Mouse (Mus musculus) limb, embryonic 11.5 days (tissue): ENCODE results near the gene Map3k6. TPM values are rescaled to one million over a fixed set of nuclear protein-coding genes. Genes with fewer than 3 reads are reported as not detected.

Source experiments
- ATAC-seq: fragments of 200-750 bp; cut with Nextera tagmentation; 2 replicates; pipeline ENCODE4 v1.8.0; 2017; ENCODE audit warnings: low read depth; ENCODE audit not compliant: insufficient number of reproducible peaks, low FRiP score, low TSS enrichment
- DNase-seq: peaks from one replicate; pipeline ENCODE4 v3.0.0-alpha.2; 2015; ENCODE audit warnings: low spot score
- H3K27ac ChIP-seq: fragments of 300-500 bp; sonication (generic); replicated peaks from 2 replicates; pipeline ENCODE4 v1.5.1; 2014; ENCODE audit warnings: low read depth, mild to moderate bottlenecking, low read length
- H3K27me3 ChIP-seq: fragments of 300-500 bp; sonication (generic); 2 replicates; pipeline ENCODE4 v1.6.1; 2014; ENCODE audit warnings: mild to moderate bottlenecking, low read length, mixed read lengths; ENCODE audit not compliant: control insufficient read depth, insufficient read depth
- H3K36me3 ChIP-seq: fragments of 300-500 bp; sonication (generic); 2 replicates; pipeline ENCODE4 v1.6.1; 2014; ENCODE audit warnings: mild to moderate bottlenecking, low read length, moderate library complexity, mixed read lengths; ENCODE audit not compliant: control insufficient read depth, insufficient read depth
- H3K4me1 ChIP-seq: fragments of 300-500 bp; sonication (generic); 2 replicates; pipeline ENCODE4 v1.6.1; 2014; ENCODE audit warnings: low read length, mixed read lengths; ENCODE audit not compliant: control insufficient read depth, insufficient read depth
- H3K4me2 ChIP-seq: fragments of 300-500 bp; sonication (generic); 2 replicates; pipeline ENCODE4 v1.6.1; 2014; ENCODE audit warnings: low read depth, mild to moderate bottlenecking, moderate library complexity; ENCODE audit not compliant: severe bottlenecking
- H3K4me3 ChIP-seq: fragments of 300-500 bp; sonication (generic); 2 replicates; pipeline ENCODE4 v1.5.1; 2014; ENCODE audit warnings: low read depth, low read length
- H3K9ac ChIP-seq: fragments of 300-500 bp; sonication (generic); 2 replicates; pipeline ENCODE4 v1.6.1; 2014; ENCODE audit warnings: mild to moderate bottlenecking, low read length
- H3K9me3 ChIP-seq: fragments of 300-500 bp; sonication (generic); 2 replicates; pipeline ENCODE4 v1.6.1; 2016; ENCODE audit warnings: low read length; ENCODE audit not compliant: control insufficient read depth
- WGBS: fragments of 180-500 bp; shearing (Covaris S2); extraction: QIAGEN DNeasy Blood & Tissue Kit; methylation state at CpG from one replicate; pipeline ENCODE4 v1.1.7; 2014; 5-methylcytosine and 5-hydroxymethylcytosine counted together
- microRNA-seq: library from miRNA; unstranded; fragments of <30 nt; microRNA quantifications from one replicate; pipeline ENCODE4, GENCODE M21; 2016
- polyA plus RNA-seq: library from polyadenylated mRNA; unstranded; fragments of >200 nt; fragmentation: Nextera tagmentation; extraction: Ambion mirVana; gene quantifications from 2 replicates; pipeline ENCODE4 v1.2.1, GENCODE M21; 2014

Gene Map3k6
- polyA plus RNA-seq, 1 experiment from 2014 or later: 1.7 TPM

DNA sequence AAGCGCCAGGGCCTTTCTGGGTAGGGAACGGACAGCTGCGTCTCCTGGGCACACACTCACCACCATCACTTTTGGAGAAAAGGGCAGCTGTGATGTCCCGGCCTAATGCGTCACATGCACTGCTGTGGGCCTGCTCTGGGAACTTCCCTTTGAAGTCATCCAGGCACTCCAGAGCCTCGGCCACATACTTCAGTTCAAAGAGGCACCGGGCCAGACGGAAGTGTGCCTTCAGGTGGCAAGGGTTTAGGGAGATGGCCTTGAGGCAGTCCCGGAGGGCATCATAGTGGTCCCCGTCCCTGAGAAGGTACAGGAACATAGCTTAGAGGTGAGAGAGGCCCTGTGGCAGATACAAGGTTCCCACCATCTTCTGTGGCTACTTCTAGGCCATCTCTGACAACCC is 56.7 kb downstream of the Map3k6 start:
- DNase-seq (no peak), ATAC-seq (no peak)
- Histone ChIP-seq H3K27me3 (no peaks in the 10 kb centered on the region), H3K9me3 (no peaks in the 10 kb centered on the region), H3K27ac (no peak overlapping the region), H3K4me3 (no peak overlapping the region), H3K4me2 (no peak overlapping the region), H3K9ac (no peak overlapping the region), H3K36me3 (peaks cover 3% of the 10 kb centered on the region), H3K4me1 (peaks cover 27% of the 10 kb centered on the region)
- WGBS: 49% methylated on average over 10 of the region's 10 CpGs

DNA sequence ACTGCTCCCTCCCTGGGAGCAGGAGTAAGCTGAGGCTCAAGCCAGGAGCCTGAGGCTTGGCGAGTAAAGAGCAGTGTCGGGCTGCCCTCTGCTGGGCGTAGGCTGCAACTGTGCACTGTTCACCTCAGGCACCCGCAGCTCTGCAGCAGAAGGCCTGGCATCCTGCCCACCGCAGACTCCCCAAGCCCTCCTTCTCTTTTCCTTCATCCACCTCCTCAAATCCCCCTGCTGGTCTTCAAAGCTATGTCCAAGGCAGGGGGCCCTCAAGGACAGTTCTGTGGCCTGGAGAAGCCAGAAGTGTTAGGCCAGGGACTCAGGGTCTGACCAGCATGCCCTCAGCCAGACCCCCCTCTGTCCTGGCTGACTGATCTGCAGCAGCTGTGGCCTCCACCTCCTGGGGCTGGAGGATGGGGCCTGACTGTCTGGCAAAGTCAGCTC is 57.2 kb downstream of the Map3k6 start:
- ATAC-seq (no peak; the same call in 1 of the 2 replicates), DNase-seq (peak; percentile 89)
- no peaks in the 10 kb centered on the region for H3K27me3 ChIP-seq
- peaks cover 23% of the 10 kb centered on the region for H3K4me1 ChIP-seq
- 0 out of 2 replicates have a peak overlapping the region, but pooled peaks have one; percentile 13 for H3K9ac ChIP-seq
- no peaks in the 10 kb centered on the region for H3K9me3 ChIP-seq
- peaks cover 3% of the 10 kb centered on the region for H3K36me3 ChIP-seq
- no peak overlapping the region for H3K4me3 ChIP-seq
- H3K27ac ChIP-seq: no peak overlapping the region
- WGBS: 2% methylated on average over 5 of the region's 5 CpGs
- no peak overlapping the region for H3K4me2 ChIP-seq

GRCm38 (mm10) chr4:133298516-133299365 is 58.1 kb downstream of the Map3k6 start:
- H3K36me3 ChIP-seq: peaks cover 3% of the 10 kb centered on the region

DNA sequence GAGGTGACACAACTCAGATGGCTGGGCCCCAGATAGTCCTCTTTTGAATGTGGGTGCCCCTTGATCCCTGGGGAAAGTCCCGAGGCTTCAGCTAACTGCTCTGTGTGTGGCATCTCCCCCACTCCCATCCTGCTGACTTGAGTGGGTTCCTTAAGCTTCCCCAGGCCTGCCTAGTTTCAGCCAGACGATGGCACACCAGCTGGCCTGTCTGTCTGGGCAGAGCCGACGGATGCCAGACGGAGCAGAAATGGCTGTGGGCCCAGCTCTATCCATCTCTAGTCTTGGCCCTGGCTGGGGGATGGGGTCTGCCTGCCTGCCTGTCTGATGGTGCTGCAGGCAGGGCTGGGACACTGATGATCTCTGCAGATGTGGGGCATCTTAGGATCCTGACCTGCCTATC is 59.1 kb downstream of the Map3k6 start:
- DNase-seq (no peak), ATAC-seq (no peak)
- peaks cover 3% of the 10 kb centered on the region; the same call in 1 of the 2 replicates for H3K36me3 ChIP-seq
- no peak overlapping the region for H3K4me2 ChIP-seq
- 50% methylated on average over 5 of the region's 5 CpGs for WGBS
- no peaks in the 10 kb centered on the region for H3K27me3 ChIP-seq
- no peak overlapping the region for H3K4me3 ChIP-seq
- no peak overlapping the region for H3K27ac ChIP-seq
- no peak overlapping the region for H3K9ac ChIP-seq
- H3K9me3 ChIP-seq: no peaks in the 10 kb centered on the region
- H3K4me1 ChIP-seq: peaks cover 8% of the 10 kb centered on the region

More at GRCm38 (mm10) chr4:133298516-133299365, 58.1 kb downstream of the Map3k6 start:
- no peak overlapping the region for H3K9ac ChIP-seq
- 24% methylated on average over 12 of the region's 12 CpGs for WGBS
- no peaks in the 10 kb centered on the region for H3K27me3 ChIP-seq
- no peak overlapping the region for H3K27ac ChIP-seq
- ATAC-seq (no peak), DNase-seq (no peak)
- no peak overlapping the region for H3K4me3 ChIP-seq
- H3K9me3 ChIP-seq: no peaks in the 10 kb centered on the region
- peaks cover 14% of the 10 kb centered on the region for H3K4me1 ChIP-seq
- H3K4me2 ChIP-seq: no peak overlapping the region

GRCm38 (mm10) chr4:133300421-133300820 is 59.8 kb downstream of the Map3k6 start:
- Histone ChIP-seq H3K27me3 (no peaks in the 10 kb centered on the region), H3K9me3 (no peaks in the 10 kb centered on the region), H3K9ac (no peak overlapping the region), H3K27ac (no peak overlapping the region), H3K4me2 (no peak overlapping the region), H3K36me3 (no peaks in the 10 kb centered on the region; the same call in 1 of the 2 replicates), H3K4me1 (peaks cover 8% of the 10 kb centered on the region), H3K4me3 (no peak overlapping the region)
- 86% methylated on average over 11 of the region's 11 CpGs for WGBS
- ATAC-seq (no peak), DNase-seq (no peak)

DNA sequence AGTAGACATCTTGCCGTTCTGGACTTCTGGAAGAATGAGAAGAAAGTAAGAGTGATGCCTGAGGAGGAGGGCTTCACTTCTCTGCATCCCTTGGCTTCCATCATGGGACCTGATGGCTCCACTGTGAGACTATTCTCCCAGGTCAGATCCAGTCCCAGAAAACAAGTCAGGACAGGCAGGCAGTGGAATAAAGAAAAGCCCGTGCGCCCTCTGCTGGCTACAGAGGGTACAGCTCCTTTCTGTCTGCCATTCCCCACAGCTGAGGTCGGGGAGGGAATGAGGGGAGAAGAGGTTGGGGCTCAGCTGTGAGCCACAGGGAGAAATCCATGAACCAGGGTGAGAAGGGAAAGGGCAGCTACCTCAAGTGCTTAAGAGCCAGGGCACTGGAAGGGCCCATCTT is 61.2 kb downstream of the Map3k6 start:
- 21% methylated on average over 4 of the region's 4 CpGs for WGBS
- H3K4me2 ChIP-seq: no peak overlapping the region
- DNase-seq (peak; percentile 89), ATAC-seq (no peak)
- no peak overlapping the region for H3K9ac ChIP-seq
- no peak overlapping the region for H3K4me3 ChIP-seq
- no peaks in the 10 kb centered on the region for H3K36me3 ChIP-seq
- no peaks in the 10 kb centered on the region for H3K27me3 ChIP-seq
- H3K9me3 ChIP-seq: no peaks in the 10 kb centered on the region
- H3K27ac ChIP-seq: no peak overlapping the region
- peaks cover 8% of the 10 kb centered on the region for H3K4me1 ChIP-seq

Small RNA genes lying within 50 kb of the gene (microRNA-seq; reads per million reads assigned to microRNA genes)
- gene Mir7017: not detected

Other genes with a start within 250 kb of the Map3k6 start
- gene Ahdc1, start 229.6 kb upstream of the Map3k6 start, polyA plus RNA-seq: 10.2 and 10.5 TPM in 2 replicates
- 54.7 and 63.6 TPM in 2 replicates for gene Wasf2, start 110.3 kb upstream of the Map3k6 start, polyA plus RNA-seq
- gene Cd164l2, start 28.7 kb upstream of the Map3k6 start, polyA plus RNA-seq: 1.8 and 2.4 TPM in 2 replicates
- 0.33 and 0.47 TPM in 2 replicates for gene Gpr3, start 28.3 kb upstream of the Map3k6 start, polyA plus RNA-seq
- gene Sytl1, start 22.3 kb downstream of the Map3k6 start, polyA plus RNA-seq: 1.4 and 1.5 TPM in 2 replicates
- gene Tmem222, start 37.0 kb downstream of the Map3k6 start, polyA plus RNA-seq: 81.5 and 86.4 TPM in 2 replicates
- gene Wdtc1, start 112.7 kb downstream of the Map3k6 start, polyA plus RNA-seq: 17.4 TPM in 2 replicates
- 8.0 and 8.5 TPM in 2 replicates for gene Slc9a1, start 128.9 kb downstream of the Map3k6 start, polyA plus RNA-seq
- 0.51 and 0.71 TPM in 2 replicates for gene Tent5b, start 239.3 kb downstream of the Map3k6 start, polyA plus RNA-seq